Mouse (Mus musculus): ENCODE results near the gene Inpp5e.
A peak's percentile ranks its signal among the peaks of the same experiment; 100 is the strongest.

Gene Inpp5e

DNA sequence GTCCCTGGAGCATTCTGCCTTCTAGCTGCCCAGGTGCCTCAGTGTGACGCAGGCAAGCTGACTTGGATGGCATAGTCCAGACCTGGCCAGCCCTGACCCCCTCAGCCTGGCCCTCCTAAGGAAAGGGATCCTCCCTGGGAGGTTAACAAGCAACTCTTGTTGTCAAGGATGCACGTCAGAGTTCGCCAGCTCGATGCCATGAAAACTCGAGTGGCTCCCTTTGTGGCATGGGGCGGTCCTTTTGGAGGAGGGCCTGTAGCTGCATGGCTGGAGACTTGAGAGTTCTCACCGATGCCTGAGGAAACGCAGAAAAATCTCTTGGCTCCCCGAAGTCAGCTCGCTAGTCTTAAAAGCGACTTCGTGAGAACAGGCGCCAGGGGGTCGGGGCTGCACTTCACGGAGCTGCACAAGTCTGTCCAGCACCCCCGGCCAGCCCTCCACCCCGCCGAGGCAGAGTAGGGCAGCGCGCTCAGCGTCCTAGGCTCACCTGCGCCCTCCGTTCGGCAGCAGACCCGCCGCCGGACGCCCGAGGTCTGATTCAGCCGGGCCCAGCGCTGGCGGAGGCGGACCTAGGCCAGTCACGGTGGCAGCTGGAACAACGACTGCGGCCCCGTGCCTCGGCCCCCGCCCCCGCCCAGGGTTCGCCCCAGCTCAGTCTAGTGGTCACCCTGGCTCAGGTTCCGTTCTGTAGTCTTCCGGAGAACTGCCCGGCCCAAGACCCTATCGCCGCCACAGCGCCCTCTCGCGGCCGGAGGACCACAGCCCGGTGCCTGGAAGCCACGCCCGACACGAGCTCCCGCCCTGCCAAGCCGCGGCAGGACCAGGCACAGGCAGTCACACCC, at the start of gene Inpp5e:
Inpp5e (minus strand) TSS at position 689 of the 842 bp plus-strand sequence.
- DNase-seq (ENCODE audit: low read depth), result peak; percentile 94

DNA sequence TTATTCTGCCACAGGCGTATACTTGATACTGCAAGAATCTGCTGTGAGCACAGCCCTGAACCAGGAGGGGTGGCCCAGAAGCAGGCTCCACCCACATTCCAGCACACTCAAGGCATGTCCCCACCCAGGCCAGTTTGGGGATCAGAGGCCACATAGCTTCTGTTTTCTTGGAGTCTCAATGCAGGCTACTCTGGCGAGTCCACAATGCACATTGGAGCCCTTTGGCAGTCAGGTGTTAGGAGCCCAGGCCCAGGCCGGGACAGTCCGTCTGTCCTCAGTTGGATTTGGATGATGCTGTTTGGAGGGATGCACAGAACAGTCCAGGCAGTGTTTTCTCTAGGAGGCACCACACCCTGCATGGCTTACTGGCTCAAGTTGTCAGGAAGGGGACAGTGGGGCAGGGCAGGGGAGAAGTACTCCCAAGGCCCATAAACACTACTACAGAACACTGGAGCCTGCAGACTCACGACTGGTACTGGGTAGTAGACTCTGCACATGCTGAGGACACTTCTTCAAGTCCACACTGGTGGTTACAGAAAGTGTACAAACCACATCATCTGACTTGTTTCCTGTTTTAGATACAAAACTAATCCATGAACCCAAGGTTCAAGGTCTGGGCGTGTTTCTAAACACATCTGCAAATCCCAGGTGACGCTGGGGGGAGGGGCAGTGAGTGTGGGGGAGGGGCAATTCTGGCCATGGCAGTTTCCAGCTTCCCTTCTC, 49.6 kb upstream of the Inpp5e start:
- DNase-seq (ENCODE audit: low read depth), result peak; percentile 22

DNA sequence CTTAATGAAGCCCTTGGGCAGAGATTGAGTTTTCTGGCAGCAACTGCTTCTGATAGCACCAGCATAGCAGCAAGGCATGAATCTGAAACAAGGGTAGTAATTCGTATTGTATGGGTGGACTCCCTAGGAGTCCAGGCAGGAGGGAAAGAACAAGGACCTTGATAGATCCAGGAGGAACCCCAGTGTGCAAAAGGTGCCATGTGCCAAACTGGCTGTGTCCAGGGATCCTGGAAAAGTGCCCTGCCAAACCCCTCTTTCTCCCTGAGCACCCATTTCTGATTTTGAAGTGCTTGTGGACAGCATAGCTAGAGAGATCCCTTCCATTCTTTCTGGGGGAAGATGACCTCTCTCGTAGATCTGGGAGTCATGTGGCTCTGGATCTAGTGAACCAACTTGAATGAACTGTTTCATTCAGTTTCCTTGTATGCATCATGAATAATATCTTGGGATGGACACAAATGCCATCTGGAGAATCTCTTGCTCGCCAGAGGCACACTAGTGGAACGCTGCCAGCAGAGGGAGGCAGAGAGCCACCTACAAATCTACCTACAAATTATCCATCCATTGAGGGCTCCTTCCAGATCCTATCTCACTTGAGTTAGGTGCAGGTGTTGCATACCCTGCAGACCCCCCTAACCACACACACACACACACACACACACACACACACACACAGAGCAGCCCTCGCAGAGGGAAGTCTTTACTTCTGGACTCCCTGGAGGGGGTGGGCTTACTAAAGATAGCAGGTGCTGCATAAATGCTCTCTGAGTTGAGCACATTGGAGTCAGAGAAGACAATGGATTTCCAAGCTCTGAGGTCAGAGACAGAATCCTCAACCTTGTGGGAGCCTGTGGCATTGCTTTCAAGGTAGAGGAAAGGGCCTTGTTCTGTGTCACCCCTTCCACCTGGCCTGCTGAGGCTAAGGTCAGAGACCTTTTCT, 40.4 kb upstream of the Inpp5e start:
- DNase-seq (ENCODE audit: low read depth), result peak; percentile 89

DNA sequence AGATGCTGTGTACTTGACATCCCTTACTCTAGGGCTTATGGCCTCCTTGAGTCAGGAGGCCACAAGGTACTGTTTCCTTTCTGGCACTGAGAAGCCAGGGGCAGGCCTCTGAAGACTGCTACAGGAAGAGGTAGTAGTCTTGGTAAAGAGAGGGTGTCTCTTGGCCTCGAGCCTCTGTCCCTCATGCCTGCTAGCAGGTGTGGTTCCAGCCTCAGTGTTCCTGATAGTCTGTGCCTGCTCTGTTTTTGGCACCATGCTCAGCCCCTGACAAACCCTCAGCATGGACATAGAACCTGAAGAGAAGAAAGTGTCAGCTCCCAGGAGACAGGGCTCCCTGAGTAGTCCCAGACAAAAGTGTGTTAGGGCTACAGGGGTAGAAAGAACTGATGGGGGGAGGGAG, 38.4 kb upstream of the Inpp5e start:
- peak; percentile 29 for DNase-seq (ENCODE audit: low read depth)

DNA sequence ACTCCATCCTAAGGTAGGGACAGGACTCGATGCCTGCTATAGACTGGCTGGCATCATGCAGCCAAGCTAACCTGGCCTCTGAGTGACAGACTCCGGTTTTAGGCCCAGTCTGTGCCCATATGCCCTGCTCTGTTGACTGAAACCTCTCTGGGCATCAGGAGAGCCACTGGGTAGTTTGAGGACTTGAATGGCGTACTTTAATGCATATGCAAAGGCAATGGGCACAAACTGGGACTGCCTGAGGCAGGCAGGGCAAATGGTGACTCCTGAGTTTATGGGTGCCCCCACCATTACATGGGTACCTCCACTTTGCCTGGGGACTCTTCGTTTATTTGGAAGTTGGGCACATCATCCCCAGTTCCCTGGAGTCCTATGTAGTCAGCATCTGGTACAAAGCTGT, 37.7 kb upstream of the Inpp5e start:
- DNase-seq (ENCODE audit: low read depth), result peak; percentile 31

GRCm38 (mm10) chr2:26445666-26446445, 36.9 kb upstream of the Inpp5e start:
- no peak for DNase-seq (ENCODE audit: low read depth)

- peak; percentile 100 for DNase-seq (ENCODE audit: low read depth)
These were observed 36.1 kb upstream of the Inpp5e start, which contains the start of gene Sec16a for GRCm38 (mm10) chr2:26444946-26445665. Gene Sec16a (minus strand): TSS chr2:26445216.

DNA sequence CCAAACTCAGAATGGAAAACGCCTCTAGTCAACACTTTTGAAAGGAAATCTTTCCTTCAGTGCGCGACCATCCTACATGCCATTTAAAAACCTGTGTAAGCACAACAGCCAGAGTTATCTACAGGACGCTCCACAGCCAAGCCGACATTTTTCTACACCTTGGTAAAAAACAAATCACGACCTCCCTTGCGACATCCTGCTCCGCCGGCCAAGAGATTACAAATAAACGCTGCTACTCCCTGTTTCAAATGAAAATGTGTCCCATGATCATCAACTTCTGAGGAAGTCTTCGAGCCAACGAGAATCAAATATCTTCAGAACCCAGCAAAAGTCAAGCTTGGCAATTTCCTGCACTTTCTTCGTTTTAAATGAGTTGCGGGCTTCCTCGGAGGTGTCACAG, 35.4 kb upstream of the Inpp5e start:
- no peak for DNase-seq (ENCODE audit: low read depth)

DNA sequence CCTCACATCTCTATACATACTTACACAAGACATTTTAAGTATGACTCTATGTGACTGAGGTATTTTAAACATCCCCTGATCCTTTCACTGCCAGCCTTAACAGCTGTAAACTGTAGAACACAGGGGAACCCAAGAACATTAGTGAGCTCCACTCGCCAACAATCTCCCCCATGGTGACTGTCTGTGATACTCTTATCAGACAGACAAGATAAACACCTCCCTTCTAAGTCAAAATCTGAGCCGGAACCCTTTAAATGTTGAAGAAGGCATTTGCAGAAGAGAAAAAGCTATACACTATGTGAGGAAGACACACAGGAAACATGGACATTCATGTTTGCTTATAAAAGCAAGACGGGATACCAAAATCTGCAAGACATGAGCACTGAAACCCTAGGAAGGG, 34.9 kb upstream of the Inpp5e start:
- no peak for DNase-seq (ENCODE audit: low read depth)

DNA sequence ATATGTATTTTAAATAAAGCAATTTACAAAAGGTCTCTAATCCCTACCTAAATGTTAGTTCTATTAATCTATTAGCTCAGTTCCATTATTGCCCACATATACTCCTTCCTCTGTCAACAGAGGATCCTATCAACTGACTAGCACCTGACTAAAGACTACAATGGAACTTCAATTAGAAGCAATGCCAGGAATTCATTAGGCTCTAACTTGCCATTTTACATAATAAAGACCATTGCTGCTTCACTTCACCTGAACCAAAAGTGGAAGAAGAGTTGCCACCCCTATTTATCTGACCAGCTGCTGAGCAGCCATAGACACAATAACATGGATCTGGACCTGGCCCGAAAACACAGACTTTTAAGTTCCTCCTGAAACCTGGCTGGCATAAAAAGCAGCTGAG, 33.8 kb upstream of the Inpp5e start:
- no peak for DNase-seq (ENCODE audit: low read depth)

- DNase-seq (ENCODE audit: low read depth), result no peak
These were observed 32.7 kb upstream of the Inpp5e start for GRCm38 (mm10) chr2:26441688-26442087.

GRCm38 (mm10) chr2:26441261-26441660, 32.3 kb upstream of the Inpp5e start:
- DNase-seq (ENCODE audit: low read depth), result no peak

- no peak for DNase-seq (ENCODE audit: low read depth)
These were observed 30.7 kb upstream of the Inpp5e start for GRCm38 (mm10) chr2:26439671-26440070.

DNA sequence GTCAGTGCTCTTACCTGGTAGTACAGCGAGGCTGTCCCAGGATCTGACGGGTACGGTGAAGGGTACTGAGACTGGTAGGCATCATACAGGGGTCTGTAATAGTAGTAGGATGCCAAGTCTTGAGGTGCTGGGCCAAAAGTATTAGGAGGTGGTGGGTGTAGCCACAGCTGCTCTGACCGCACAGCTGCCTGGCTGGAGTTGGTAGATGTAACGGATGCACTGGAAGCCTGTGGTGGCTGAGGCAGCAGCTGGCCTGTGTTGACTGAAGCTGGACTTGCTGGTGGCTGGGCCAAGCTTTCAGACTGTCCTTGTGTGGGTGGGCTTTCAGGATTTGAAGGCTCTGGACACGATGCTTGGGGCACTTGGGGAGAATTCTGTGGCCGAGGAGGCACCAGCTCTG, 29.4 kb upstream of the Inpp5e start:
- no peak for DNase-seq (ENCODE audit: low read depth)

DNA sequence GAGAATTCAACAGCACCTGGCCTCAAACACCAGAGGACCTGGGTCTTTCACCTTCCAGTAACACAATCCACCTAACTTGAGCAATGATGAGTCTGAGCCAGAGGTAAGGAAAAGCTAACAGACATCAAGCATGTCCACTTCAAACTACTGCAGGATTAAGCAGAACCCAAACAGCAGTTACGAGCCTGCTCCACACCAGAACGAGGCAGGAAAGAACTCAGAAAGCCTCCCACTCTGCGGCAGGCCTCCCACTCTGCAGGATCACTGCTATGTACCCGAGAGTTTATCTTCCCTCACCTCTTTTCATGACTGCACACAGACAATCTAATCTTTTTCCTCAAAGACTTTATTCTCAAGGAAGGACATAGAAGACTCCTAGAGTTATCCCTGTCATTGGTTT, 28.2 kb upstream of the Inpp5e start:
- no peak for DNase-seq (ENCODE audit: low read depth)

DNA sequence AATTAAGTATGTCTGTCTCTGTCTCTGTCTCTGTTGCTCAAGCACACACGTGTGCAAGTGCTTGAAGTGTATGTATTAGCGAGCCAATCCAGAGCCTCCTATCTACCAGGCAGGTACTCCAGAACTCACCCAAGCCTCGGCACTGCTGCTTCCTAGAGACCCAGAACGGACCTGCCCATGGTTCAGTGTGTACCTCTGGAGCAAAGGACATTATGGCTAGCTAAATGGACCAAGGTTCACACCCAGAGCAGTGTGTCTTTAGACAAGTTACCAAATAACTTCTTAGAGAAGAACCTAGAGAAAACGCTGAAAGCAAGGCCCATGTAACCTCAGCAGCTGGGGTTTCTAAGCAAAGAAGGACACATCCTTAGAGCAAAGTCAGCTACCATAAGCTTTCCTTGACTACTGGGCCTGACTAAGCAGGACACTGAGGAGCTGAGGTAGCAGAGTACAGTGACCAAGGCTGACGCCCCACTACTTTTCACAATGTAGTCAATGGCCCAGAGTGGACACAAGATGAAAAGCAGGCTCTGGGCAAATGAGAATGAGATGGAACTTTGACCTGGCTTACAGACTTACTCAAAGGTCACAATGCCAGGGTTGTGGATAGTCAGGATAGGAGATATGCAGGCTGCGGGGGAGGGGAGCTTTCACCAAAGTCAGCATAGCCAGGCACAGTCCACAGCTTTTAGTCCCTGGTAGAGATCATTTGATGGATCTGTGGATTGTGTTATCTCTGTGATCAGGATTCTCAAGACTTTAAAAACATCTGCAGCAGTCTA, 26.0 kb upstream of the Inpp5e start:
- no peak for DNase-seq (ENCODE audit: low read depth)

GRCm38 (mm10) chr2:26429851-26430250, 20.8 kb upstream of the Inpp5e start:
- DNase-seq (ENCODE audit: low read depth), result no peak

DNA sequence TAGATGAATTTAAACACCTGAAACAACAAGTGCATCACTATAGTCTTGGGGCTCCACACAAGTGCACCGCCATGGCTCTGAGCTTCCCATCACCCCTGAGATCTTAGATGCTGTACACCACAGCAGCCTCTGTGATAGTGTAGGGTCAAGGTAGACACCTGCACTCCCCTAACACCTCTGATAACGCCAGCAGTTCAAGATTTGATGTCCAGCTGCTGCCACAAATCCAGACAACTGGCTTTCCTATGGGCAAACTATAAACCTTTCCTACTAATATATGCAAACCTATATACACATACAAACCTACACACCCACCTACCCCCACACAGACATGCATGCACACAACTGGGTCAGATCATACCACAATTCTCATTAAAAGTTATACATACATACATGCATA, 15.5 kb upstream of the Inpp5e start:
- no peak for DNase-seq (ENCODE audit: low read depth)

GRCm38 (mm10) chr2:26423086-26423485, 14.1 kb upstream of the Inpp5e start:
- no peak for DNase-seq (ENCODE audit: low read depth)

GRCm38 (mm10) chr2:26421969-26422368, 13.0 kb upstream of the Inpp5e start:
- no peak for DNase-seq (ENCODE audit: low read depth)

Data from naive thymus-derived CD4-positive, alpha-beta T cell, adult 2 months (primary cell).